Mouse (Mus musculus) testis, adult 2 months (tissue): Measurements from ENCODE around the gene Tmem108.

ENCODE experiments used
- CTCF ChIP-seq: fragments of 200-500 bp; IDR thresholded peaks from 2 replicates; pipeline ENCODE4 v1.5.1; 2012; ENCODE audit warnings: low read depth, mild to moderate bottlenecking, inconsistent platforms, low read length, moderate library complexity; ENCODE audit not compliant: control insufficient read depth, insufficient read depth, insufficient replicate concordance
- POLR2A ChIP-seq: fragments of 200-500 bp; IDR thresholded peaks from 2 replicates; pipeline ENCODE4 v1.6.1; 2012; ENCODE audit warnings: low read depth, mild to moderate bottlenecking, inconsistent platforms, low read length, moderate library complexity; ENCODE audit not compliant: control insufficient read depth

DNA sequence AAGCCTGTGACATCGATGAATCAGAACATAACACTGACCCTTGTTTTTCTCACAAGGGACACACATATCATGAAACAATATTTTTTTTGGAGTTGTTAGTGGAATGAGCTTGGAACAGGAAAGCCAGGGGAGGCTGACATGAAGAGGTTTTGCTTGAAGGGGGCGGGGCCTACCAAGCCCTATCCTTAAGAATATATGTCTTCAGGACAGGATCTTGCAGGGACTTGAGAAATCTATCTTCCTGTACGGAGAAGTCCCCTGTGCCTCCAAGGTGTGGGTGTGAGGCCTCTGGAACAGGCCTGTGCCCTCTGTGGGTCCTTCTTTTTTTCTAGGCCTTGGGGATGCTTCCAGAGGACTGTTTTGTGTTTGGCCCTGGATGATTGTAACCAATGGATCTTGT lies 161.7 kb downstream of the Tmem108 start:
- TF ChIP-seq POLR2A (no peak), CTCF (no peak)
